Mouse (Mus musculus) liver, embryonic 18 days (tissue): ENCODE results near the gene Rhox4c. TPM values are rescaled to one million over a fixed set of nuclear protein-coding genes. Genes with fewer than 3 reads are reported as not detected.

Experiments used
- polyA plus RNA-seq: library from polyadenylated mRNA; depleted of rRNA; stranded (reverse); fragments of >200 nt; gene quantifications from 2 replicates; pipeline ENCODE4 v1.2.3, GENCODE M21; 2012; rRNA removed

The Rhox4c gene
- not detected in 2 replicates for polyA plus RNA-seq

GRCm38 (mm10) chrX:37480037-37480436 is at the start of gene Rhox4c:
Gene Rhox4c, plus strand, starts transcription at chrX:37480337.

GRCm38 (mm10) chrX:37432194-37432593 is 47.9 kb upstream of the Rhox4c start, which contains the start of gene Rhox4b:
Gene Rhox4b, plus strand, starts transcription at chrX:37432494.

GRCm38 (mm10) chrX:37453380-37453779 is 26.8 kb upstream of the Rhox4c start, which contains the start of gene Rhox2c:
Gene Rhox2c, plus strand, starts transcription at chrX:37453680.

GRCm38 (mm10) chrX:37458285-37458684 is 21.9 kb upstream of the Rhox4c start, which contains the start of gene Rhox3c:
Gene Rhox3c, plus strand, starts transcription at chrX:37458585.

GRCm38 (mm10) chrX:37514059-37514458 is 33.9 kb downstream of the Rhox4c start, which contains the start of gene Rhox4d:
Gene Rhox4d, plus strand, starts transcription at chrX:37514359.

GRCm38 (mm10) chrX:37530152-37530551 is 50.0 kb downstream of the Rhox4c start, which contains the start of gene Rhox2e:
Gene Rhox2e, plus strand, starts transcription at chrX:37530452.

Other genes starting within 250 kb of the Rhox4c start
- gene Rhox2a, start 235.4 kb upstream of the Rhox4c start, polyA plus RNA-seq, result not detected in 2 replicates
- gene Rhox3a, start 230.4 kb upstream of the Rhox4c start, polyA plus RNA-seq, result not detected in 2 replicates
- gene Rhox4a, start 215.0 kb upstream of the Rhox4c start, polyA plus RNA-seq, result not detected in 2 replicates
- not detected in 2 replicates for gene Rhox3a2, start 100.3 kb upstream of the Rhox4c start, polyA plus RNA-seq
- gene Rhox4a2, start 89.5 kb upstream of the Rhox4c start, polyA plus RNA-seq, result not detected in 2 replicates
- not detected in 2 replicates for gene Rhox2b, start 68.3 kb upstream of the Rhox4c start, polyA plus RNA-seq
- gene Rhox4b, start 47.8 kb upstream of the Rhox4c start, polyA plus RNA-seq, result not detected in 2 replicates
- gene Rhox2c, start 26.7 kb upstream of the Rhox4c start, polyA plus RNA-seq, result not detected in 2 replicates
- gene Rhox3c, start 21.8 kb upstream of the Rhox4c start, polyA plus RNA-seq, result not detected in 2 replicates
- not detected in 2 replicates for gene Rhox2d, start 13.1 kb downstream of the Rhox4c start, polyA plus RNA-seq
- gene Rhox4d, start 34.0 kb downstream of the Rhox4c start, polyA plus RNA-seq, result not detected in 2 replicates
- not detected in 2 replicates for gene Rhox2e, start 50.1 kb downstream of the Rhox4c start, polyA plus RNA-seq
- gene Rhox3e, start 61.7 kb downstream of the Rhox4c start, polyA plus RNA-seq, result not detected in 2 replicates
- gene Rhox4e, start 77.1 kb downstream of the Rhox4c start, polyA plus RNA-seq, result not detected in 2 replicates
- gene Rhox2f, start 91.1 kb downstream of the Rhox4c start, polyA plus RNA-seq, result not detected in 2 replicates
- not detected in 2 replicates for gene Rhox3f, start 100.7 kb downstream of the Rhox4c start, polyA plus RNA-seq
- gene Rhox4f, start 127.4 kb downstream of the Rhox4c start, polyA plus RNA-seq, result not detected in 2 replicates
- not detected in 2 replicates for gene Rhox3g, start 148.3 kb downstream of the Rhox4c start, polyA plus RNA-seq
- not detected in 2 replicates for gene Rhox2g, start 163.1 kb downstream of the Rhox4c start, polyA plus RNA-seq
- not detected in 2 replicates for gene Rhox4g, start 171.0 kb downstream of the Rhox4c start, polyA plus RNA-seq
- not detected in 2 replicates for gene Rhox3h, start 188.4 kb downstream of the Rhox4c start, polyA plus RNA-seq
- gene Rhox2h, start 192.9 kb downstream of the Rhox4c start, polyA plus RNA-seq, result not detected in 2 replicates